Mouse (Mus musculus): ENCODE results near the gene Ifng. TPM values are rescaled to one million over a fixed set of nuclear protein-coding genes. Genes with fewer than 3 reads are reported as not detected.

The Ifng gene
- polyA plus RNA-seq, 1 experiment from 2014 or later = not detected

Other genes with a start within 250 kb of the Ifng start
- gene Il22, start 236.1 kb upstream of the Ifng start, polyA plus RNA-seq (2014; fragmentation: Nextera tagmentation; extraction: Ambion mirVana) = not detected in 2 replicates
- not detected in 2 replicates for gene Gm32717, start 200.3 kb upstream of the Ifng start, polyA plus RNA-seq (2014; fragmentation: Nextera tagmentation; extraction: Ambion mirVana)
- gene Gm32802, start 182.4 kb upstream of the Ifng start, polyA plus RNA-seq (2014; fragmentation: Nextera tagmentation; extraction: Ambion mirVana) = not detected in 2 replicates
- not detected in 2 replicates for gene Iltifb, start 146.0 kb upstream of the Ifng start, polyA plus RNA-seq (2014; fragmentation: Nextera tagmentation; extraction: Ambion mirVana)
- not detected in 2 replicates for gene Gm9040, start 114.1 kb upstream of the Ifng start, polyA plus RNA-seq (2014; fragmentation: Nextera tagmentation; extraction: Ambion mirVana)
- not detected in 2 replicates for gene Gm9044, start 108.6 kb upstream of the Ifng start, polyA plus RNA-seq (2014; fragmentation: Nextera tagmentation; extraction: Ambion mirVana)
- not detected in 2 replicates for gene Gm9045, start 103.2 kb upstream of the Ifng start, polyA plus RNA-seq (2014; fragmentation: Nextera tagmentation; extraction: Ambion mirVana)
- gene Gm9046, start 97.8 kb upstream of the Ifng start, polyA plus RNA-seq (2014; fragmentation: Nextera tagmentation; extraction: Ambion mirVana) = not detected in 2 replicates
- not detected in 2 replicates for gene Gm9048, start 92.4 kb upstream of the Ifng start, polyA plus RNA-seq (2014; fragmentation: Nextera tagmentation; extraction: Ambion mirVana)
- gene Gm9049, start 86.9 kb upstream of the Ifng start, polyA plus RNA-seq (2014; fragmentation: Nextera tagmentation; extraction: Ambion mirVana) = not detected in 2 replicates

Data from intestine, embryonic 14.5 days (tissue).